Mouse (Mus musculus): Measurements from ENCODE around the gene Ugt1a9.
A peak's percentile ranks its signal among the peaks of the same experiment; 100 is the strongest.
"Not testable (repeated sequence)": the region's sequence is repeated elsewhere in the genome, so short reads cannot be mapped to it uniquely, and the experiment has no call there.

Gene Ugt1a9

GRCm38 (mm10) chr1:88070495-88070894 is at the start of gene Ugt1a9:
Gene Ugt1a9, plus strand, starts transcription at chr1:88070800.
- DNase-seq (ENCODE audit: low spot score in 2 of 2), result no peak

GRCm38 (mm10) chr1:88025244-88025643 is 45.4 kb upstream of the Ugt1a9 start:
- not testable (repeated sequence) for DNase-seq (ENCODE audit: low spot score in 2 of 2)

GRCm38 (mm10) chr1:88043044-88043443 is 27.6 kb upstream of the Ugt1a9 start:
- not testable (repeated sequence) for DNase-seq (ENCODE audit: low spot score in 2 of 2)

GRCm38 (mm10) chr1:88044832-88045437 is 25.7 kb upstream of the Ugt1a9 start:
- DNase-seq (ENCODE audit: low spot score in 2 of 2), result not testable (repeated sequence)

GRCm38 (mm10) chr1:88047408-88047807 is 23.2 kb upstream of the Ugt1a9 start:
- not testable (repeated sequence) for DNase-seq (ENCODE audit: low spot score in 2 of 2)

- no peak for DNase-seq (ENCODE audit: low spot score in 2 of 2)
Measured at GRCm38 (mm10) chr1:88055088-88055487, 15.5 kb upstream of the Ugt1a9 start, which contains the start of gene Ugt1a10. Gene Ugt1a10, plus strand, starts transcription at chr1:88055388.

- not testable (repeated sequence) for DNase-seq (ENCODE audit: low spot score in 2 of 2)
Measured at GRCm38 (mm10) chr1:88066472-88067102, 4.0 kb upstream of the Ugt1a9 start.

GRCm38 (mm10) chr1:88070902-88071301 is 302 bp downstream of the Ugt1a9 start:
- no peak for DNase-seq (ENCODE audit: low spot score in 2 of 2)

- no peak for DNase-seq (ENCODE audit: low spot score in 2 of 2)
Measured at GRCm38 (mm10) chr1:88074471-88074870, 3.9 kb downstream of the Ugt1a9 start.

- no peak for DNase-seq (ENCODE audit: low spot score in 2 of 2)
Measured at GRCm38 (mm10) chr1:88077128-88077527, 6.5 kb downstream of the Ugt1a9 start.

GRCm38 (mm10) chr1:88081670-88082069 is 11.1 kb downstream of the Ugt1a9 start:
- no peak for DNase-seq (ENCODE audit: low spot score in 2 of 2)

GRCm38 (mm10) chr1:88086125-88086524 is 15.5 kb downstream of the Ugt1a9 start:
- no peak for DNase-seq (ENCODE audit: low spot score in 2 of 2)

- no peak for DNase-seq (ENCODE audit: low spot score in 2 of 2)
Measured at GRCm38 (mm10) chr1:88087513-88087912, 16.9 kb downstream of the Ugt1a9 start, which contains the start of gene Ugt1a8. Gene Ugt1a8, plus strand, starts transcription at chr1:88087813.

- DNase-seq (ENCODE audit: low spot score in 2 of 2), result no peak
Measured at GRCm38 (mm10) chr1:88092341-88092740, 21.7 kb downstream of the Ugt1a9 start.

GRCm38 (mm10) chr1:88094270-88094676 is 23.7 kb downstream of the Ugt1a9 start:
- DNase-seq (ENCODE audit: low spot score in 2 of 2), result not testable (repeated sequence)

GRCm38 (mm10) chr1:88094941-88095492 is 24.4 kb downstream of the Ugt1a9 start, which contains the start of gene Ugt1a7c:
Gene Ugt1a7c, plus strand, starts transcription at chr1:88095062.
- DNase-seq (ENCODE audit: low spot score in 2 of 2), result peak in 1 of 2 experiments; percentile 17

GRCm38 (mm10) chr1:88098546-88098945 is 27.9 kb downstream of the Ugt1a9 start:
- DNase-seq (ENCODE audit: low spot score in 2 of 2), result not testable (repeated sequence)

GRCm38 (mm10) chr1:88099691-88100090 is 29.1 kb downstream of the Ugt1a9 start:
- DNase-seq (ENCODE audit: low spot score in 2 of 2), result not testable (repeated sequence)

GRCm38 (mm10) chr1:88103019-88103418 is 32.4 kb downstream of the Ugt1a9 start, which contains the start of gene Ugt1a6b:
Gene Ugt1a6b, plus strand, starts transcription at chr1:88103252.
- not testable (repeated sequence) for DNase-seq (ENCODE audit: low spot score in 2 of 2)

GRCm38 (mm10) chr1:88103697-88104468 is 33.3 kb downstream of the Ugt1a9 start:
- DNase-seq (ENCODE audit: low spot score in 2 of 2), result not testable (repeated sequence)

- no peak for DNase-seq (ENCODE audit: low spot score in 2 of 2)
Measured at GRCm38 (mm10) chr1:88104667-88105430, 34.2 kb downstream of the Ugt1a9 start.
